Mouse (Mus musculus): ENCODE measurements around the gene Frmd4a. TPM values are rescaled to one million over a fixed set of nuclear protein-coding genes. Genes with fewer than 3 reads are reported as not detected.
A peak's percentile ranks its signal among the peaks of the same experiment; 100 is the strongest.
"Not testable (repeated sequence)": the region's sequence is repeated elsewhere in the genome, so short reads cannot be mapped to it uniquely, and the experiment has no call there.

Frmd4a gene
- total RNA-seq, 2 experiments from 2014 or later, result 51.3 to 52.7 TPM

DNA sequence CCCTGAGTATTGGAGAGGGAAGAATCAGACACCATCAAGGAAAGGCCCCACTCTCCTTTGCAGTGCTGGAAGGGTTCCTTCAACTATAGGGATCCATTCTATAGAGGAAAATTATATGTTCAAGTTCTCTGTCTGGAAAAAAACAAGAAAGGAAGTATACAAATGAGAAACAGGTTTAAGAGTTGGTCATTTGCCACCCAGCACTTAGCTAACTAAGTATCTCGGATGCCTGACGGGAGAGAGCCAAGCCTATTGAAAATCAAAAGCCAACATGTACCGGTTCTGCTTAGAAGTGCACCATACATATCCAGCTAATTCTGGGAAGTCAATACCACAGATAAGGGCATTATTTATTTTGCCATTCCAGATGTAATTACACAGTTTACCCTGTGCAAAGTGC, 274.2 kb downstream of the Frmd4a start:
- no peak for DNase-seq

DNA sequence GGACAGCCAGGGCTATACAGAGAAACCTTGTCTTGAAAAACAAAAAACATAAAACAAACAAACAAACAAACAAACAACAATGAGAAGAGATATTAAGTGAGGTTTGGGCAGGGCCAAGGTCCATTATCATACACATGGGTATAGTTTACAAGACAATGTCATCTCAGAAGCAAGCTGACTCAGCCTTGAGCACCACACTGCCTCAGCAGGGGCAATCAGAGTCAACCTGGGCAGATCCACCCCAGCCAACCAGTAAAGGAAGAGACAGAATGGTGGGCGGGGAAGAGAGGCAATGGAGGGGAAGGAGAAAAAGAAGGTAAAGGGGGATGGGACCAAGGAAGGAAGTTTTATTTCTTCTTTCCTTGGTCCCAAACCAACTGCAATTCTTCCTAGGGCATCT, 276.2 kb downstream of the Frmd4a start:
- no peak for DNase-seq

DNA sequence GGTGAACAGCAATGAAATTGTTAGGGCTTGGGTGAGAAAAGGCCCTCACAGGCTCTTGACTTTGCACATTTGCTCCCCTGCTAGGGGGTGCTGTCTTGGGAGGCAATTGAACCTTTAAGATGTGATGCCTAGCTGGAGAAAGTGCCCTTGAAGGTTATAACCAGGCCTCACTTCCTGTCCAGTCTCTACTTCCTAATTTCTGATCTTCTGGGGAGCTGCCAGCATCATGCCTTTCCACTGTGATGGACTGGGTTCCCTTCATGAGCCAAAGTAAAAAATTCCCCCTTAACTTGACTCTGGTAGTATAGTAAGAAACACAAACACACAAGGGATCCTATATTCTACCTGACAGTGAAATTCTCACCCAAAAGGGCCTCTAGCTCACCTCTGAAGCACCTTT, 278.1 kb downstream of the Frmd4a start:
- no peak for DNase-seq

DNA sequence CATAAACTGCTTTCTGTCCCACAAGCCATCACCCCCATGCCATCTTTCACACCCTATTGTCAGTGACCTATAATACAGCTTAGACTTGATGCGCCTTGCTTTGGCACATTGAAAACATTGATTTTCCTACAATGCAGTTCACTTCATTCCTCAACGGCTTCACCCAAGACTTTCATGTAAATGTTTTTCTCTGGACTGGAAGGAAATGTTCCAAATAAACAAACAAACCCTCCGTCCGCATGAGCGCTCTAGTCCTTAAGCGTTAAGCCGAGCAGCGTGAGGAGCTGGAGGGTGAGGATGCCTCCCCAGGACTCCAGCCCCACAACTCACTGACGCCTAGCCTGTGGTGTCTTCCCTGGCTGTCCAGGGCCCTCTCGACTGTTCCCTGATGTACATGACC, 279.4 kb downstream of the Frmd4a start:
- no peak for DNase-seq

DNA sequence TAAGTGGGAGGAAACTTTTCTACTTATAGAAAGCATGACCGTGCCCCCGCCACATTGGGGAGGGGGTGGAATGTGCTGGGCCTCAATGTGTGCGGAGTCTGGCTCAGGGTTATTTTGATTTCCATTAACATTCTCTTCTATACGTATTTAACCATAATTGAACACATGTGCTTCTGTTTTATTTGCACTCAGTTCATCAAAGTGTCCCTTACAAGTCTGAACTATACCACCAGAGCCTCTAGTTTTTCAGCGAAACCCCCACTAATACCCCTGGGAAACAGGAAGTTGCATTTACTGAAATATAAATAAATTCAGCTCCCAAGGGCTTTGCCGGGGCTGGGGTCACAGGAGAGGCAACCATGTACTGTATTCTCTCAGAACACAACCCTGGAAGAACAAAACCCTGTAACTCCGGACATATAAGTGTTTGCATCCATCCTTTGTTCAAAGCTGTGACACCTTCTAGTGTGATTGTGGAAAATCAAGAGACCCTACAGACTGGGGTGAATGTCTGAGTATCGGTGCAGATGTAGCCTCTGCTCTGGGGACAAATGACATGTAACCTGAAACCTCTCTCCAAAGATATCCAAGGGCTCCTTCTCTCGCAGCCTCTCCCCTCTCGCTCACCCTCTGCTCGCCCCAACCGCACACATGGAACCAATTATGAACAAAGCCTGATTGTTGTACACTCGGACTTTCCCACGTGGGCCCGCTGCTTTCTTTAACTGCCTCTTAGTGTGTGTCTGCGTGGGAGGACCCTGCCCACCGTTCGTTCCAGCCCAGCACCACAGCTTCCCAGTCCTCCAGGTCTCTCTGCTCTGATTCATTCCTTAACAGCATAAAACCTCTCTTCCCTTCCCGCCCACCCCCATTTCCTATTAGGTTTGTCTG, 281.1 kb downstream of the Frmd4a start:
- peak; percentile 67 for DNase-seq

DNA sequence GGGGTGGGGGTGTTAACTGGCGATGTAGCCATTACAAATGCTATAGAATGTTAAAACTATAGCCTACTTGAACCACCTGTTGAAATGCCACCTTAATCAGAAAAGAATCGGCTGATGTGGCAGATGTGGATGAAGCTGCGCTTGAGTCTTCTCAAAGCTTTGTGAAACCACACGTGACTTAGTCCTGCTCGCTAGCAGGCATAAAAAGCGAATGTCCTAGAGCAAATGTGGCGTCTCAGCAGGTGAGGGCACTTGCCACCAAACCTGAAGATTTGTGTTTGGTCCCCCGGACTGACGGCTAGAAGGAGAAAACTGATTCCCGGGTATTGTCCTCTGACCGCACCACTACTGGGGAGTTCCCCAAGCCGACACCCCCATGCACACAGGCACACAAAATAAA, 282.1 kb downstream of the Frmd4a start:
- DNase-seq, result no peak

DNA sequence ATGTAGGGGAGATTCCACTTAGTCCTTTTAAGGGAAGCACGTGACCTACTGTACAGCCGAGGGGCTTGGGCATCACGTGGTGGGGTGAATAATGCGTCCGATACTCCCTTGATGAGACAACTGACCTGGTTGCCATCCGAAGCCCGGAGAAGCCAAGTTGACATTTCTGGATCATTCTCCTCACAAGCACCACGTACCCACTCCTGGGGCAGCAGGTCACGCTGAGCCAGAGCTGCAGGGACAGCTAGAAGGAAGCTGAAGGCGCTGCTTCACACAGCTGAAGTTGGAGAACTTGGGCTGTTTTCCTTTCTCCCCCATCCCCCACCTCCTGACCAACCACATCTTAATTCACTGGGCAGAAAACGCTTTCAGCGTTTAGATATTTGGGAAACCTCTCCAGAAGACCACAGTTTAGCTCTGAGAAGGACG, 282.9 kb downstream of the Frmd4a start:
- peak; percentile 45 for DNase-seq

DNA sequence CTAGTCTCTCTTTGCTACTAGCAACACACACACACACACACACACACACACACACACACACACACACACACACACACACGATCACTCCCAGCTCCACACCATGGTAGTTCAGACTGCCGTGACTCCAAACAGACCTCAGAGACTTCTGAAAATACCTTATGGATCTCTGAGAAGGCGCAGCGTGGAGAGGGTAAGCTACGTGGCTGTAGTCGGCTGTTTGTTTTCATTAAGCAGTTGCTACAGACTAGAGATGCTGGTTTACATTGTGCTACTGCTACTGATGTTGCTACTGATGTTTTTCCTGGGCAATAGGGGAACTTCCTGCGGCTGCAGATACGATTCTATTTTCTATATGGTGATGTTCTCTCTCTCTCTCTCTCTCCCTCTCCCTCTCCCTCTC, 283.3 kb downstream of the Frmd4a start:
- no peak for DNase-seq

DNA sequence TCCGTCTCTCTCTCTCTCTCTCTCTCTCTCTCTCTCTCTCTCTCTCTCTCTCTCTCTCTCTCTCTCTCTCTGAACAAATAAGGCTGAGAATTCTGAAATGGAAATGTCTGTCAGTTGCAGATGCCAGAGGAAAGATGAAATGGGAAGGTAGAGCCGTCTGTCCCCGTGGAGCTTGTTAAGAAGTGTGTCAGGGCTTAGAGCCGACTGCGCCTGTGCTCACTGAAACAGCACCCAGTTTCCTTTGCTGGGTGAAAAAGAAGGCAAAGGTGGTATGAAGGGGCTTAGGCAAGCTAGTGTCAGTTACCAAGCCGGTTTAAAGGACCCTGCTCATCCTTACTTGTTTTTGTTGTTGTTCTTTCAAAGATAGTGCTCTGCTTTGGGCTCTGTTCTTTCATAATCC, 283.7 kb downstream of the Frmd4a start:
- no peak for DNase-seq

DNA sequence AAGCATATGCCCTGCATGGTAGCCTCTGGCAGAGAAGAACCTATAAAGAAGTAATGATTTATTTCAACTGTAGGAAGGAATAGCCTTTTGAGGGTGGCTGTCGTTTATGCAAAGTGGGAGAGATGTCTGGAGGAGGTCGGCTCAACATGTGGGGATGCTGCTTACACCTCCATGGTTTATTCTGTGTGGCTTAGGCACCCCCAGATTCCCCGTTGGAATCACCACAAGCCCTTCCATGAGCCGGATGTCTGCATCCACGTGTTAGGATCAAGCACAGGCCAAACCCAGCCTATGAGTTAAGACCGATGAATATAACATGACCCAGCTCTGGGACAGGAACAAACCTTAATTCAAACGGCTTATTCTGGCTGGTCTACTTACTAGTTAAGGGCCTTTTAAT, 284.2 kb downstream of the Frmd4a start:
- DNase-seq, result no peak

DNA sequence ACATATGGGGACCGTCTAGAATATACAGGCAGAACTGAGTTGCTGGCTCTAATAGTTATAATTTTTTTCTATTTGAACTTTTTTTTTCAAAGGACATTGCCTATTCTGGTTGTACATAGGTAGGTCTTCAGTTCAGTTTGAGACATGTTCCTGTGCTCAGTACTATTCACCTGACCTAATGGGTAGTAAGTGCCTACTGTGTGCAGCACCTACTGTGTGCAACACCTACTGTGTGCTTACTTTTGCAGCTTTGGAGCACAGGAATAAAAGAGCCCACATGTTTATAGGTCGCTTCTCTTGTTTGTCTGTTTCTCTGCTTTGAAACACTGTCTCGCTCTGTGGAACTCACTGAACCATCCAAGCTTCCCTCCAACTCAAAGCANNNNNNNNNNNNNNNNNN, 284.6 kb downstream of the Frmd4a start:
- no peak for DNase-seq

DNA sequence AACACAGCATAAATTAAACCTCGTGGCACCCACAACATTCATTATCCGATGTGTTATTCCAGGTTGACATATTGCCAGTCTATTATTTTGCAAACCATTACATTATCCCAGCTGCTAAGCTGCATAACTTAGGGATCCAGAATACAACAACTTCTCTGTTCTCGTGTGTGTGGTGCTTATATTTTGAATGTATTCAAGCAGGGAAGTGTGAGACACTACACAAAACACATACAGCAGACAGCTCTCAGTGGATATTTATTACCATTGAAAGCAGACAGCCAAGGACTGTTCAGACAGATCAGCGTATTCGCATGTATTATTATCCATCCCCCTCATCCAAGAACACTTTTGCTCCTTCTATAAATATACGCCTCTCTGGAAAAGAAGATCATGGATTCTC, 289.6 kb downstream of the Frmd4a start:
- DNase-seq, result no peak

DNA sequence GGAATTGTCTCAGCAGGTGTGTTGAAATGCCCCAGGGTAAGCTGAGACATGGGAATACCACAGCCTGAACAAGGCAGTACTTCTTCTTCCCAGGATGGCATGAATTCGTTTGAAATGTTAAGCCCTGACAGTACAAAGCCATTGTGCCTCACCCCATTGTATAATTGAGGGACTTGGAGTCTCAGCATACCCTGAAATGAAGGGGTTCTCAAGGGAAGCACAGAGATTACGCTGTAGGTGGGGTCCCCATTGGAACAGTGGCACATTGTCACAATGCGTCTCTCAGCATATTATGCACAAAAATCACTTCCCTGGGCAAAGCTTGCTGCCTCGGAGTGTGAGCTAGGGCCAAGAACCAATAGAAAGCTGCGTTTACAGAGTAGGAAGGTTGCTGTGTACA, 297.0 kb downstream of the Frmd4a start:
- no peak for DNase-seq

DNA sequence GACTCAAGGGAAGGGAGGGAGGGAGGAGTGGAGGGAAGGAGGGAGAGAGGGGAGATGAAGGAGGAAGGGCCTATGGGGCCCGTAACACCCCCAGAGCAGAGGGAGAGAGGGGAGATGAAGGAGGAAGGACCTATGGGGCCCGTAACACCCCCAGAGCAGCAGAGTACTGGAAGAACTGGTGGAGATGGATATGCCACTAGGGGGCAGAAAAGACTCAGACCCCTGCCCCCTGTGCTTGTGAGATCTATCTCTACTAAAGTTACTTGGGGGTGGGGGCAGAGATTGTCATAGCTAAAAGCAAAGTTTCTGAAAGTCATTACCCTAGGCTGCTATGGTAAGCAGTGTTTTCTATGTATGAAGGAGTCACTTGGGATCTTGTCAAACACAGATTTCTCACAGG, 299.1 kb downstream of the Frmd4a start:
- peak; percentile 40 for DNase-seq

DNA sequence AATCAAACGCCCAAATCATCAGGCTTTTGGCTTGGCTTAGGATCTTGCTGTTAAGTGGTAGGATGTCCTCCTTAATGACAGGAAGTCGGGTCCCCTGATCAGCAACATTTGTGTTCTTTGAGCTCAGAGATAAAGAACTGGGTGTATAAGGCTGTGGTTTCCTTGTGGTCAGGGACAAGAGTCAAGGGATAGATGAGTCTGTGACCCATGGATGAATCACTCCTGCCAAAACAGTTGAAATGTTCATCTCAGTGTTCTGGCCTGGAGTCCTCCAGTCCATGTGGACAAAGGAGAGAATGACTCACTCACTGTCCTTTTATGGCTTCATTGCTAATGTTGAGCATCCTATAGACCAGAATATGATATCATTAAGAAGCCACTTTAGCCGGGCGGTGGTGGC, 300.6 kb downstream of the Frmd4a start:
- no peak for DNase-seq

DNA sequence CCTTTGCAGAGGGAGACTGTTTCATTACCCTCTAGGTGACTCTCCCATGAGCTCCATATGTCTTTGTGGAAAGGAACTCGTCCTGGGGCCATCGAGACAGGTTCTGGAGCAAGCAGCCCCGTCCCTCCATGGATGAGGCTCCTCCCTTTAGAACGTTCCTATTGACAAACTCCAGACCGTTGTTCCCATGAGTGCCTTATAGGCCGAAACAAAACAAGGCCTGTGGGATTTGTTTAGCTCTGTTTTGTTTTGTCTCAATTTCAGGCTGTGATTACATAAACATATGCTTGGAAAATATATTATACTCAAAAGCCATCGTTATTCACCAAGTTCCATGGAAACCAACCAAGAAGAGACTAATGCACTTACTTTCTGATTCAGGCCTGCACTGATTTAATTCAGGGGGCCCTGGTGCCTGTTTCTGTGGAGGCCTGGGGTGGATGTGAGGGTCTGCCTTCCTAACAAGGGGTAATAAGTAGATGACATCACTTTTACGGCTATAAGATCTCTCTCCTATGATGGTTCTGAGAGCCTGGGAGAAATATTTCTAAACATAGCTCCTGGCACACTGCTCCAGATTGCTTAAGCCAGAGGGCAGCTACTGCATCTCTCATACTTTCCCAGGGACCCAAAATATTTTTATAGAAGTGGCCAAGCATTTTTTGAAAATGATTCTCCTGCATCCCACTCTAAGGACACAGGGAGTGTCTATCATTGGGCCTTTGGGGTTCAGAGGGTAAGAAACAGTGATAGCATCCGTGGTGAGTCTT, 308.9 kb downstream of the Frmd4a start:
- DNase-seq, result no peak

DNA sequence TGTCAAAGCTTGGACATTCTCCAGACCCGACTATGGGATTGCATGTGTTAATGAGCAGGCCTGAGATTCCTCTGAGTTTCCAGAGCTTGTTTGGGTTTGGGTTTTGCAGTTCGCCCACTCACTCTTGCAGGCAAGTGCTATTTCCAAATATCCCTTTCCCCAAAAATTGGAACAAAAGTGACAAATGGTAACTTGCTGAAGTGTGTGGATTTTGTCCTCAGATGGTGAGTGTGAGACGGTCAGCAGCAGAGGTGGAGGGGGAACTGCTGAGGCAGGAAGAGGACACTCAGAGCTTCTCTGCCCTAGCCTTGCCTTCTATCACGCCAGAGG, 309.5 kb downstream of the Frmd4a start:
- DNase-seq, result no peak

DNA sequence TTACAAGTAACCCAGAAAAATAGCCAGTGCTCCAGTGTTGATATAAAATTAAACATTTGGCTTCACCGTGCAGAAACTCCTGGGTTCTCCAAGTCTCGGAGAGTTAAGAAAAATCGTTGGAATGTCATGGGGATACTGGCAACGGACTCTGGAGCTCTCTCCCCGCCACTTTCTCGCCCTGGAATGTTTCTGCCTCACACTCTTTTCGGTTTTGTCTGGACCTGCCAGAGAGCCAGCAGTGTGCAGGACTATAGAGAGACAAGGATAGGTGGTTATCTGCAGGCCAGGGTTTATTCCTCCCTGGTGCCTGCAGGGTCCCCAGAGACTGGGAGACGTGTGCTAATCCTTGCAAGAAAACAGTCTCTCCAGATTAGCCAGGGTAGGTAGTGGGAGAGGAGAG, 314.9 kb downstream of the Frmd4a start:
- DNase-seq, result no peak

DNA sequence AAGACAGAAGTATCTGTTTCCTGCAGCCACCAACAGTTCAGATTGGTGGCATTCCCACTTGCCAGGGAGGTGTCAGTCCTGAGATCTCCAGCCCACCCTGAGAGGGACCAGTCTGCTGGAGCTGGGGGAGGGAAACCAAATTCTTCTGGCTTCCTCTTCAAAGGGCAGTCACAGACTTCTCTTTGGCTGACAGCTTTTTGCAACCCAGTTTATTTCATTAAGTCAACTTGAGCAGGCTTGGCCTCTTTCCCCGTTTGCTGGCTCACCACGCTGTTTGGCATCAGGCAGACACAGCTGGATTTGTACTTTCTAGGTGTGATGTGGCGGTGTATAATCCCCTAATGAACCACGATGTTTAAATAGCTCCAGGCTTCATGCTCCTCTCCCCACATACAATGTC, 316.7 kb downstream of the Frmd4a start:
- DNase-seq, result peak; percentile 67

DNA sequence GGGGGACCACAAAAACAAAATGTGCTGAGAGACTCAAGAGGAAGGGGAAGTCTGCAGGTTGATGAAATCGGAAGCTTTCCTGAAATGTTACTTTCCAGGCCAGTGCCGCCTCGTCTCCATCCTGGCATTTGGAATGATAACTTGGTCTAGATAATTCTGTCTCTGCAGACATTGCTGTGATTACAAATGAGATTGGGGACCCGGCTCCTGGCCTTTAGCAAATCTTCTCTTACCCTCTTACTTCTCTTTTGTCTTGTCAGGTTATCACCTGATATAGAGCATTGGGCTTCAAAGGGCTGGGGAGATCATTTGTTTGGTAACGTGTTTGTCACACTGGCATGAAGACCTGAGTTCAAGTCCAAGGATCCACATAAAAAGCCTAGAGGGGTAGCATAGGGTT, 317.4 kb downstream of the Frmd4a start:
- no peak for DNase-seq

DNA sequence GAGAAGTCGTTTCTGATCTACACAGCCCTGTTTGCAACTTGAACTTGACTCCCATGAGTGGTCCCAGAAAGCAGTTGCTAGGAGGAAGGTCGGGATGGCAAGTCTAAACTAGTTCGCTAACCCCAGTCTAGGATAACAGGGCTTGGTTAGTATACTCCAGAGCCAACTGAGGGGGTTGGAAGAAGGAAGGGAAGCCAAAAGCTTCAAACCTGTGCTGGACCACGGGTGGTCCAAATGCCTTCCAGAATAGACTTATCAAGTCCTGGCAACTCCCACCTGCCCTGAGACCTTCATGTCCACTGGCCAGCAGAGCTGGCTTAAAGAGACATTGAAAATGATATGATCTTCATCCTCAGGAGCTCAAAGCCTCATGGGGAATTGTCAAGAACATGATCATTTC, 318.4 kb downstream of the Frmd4a start:
- DNase-seq, result no peak

DNA sequence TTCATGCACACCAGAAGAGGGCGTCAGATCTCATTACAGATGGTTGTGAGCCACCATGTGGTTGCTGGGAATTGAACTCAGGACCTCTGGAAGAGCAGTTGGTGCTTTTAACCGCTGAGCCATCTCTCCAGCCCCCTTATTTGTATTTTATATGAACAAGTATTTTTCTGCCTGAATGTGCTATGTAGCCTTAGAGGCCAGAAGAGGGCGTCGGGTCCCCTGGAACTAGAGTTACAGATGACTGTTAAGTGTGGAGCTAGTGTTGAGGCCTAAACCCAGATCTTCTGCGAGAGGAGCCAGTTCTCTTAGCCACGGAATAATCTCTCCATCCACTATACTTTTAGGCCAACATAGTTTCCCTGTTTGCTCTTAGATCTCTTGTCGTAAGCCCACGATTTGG, 320.8 kb downstream of the Frmd4a start:
- DNase-seq, result not testable (repeated sequence)

DNA sequence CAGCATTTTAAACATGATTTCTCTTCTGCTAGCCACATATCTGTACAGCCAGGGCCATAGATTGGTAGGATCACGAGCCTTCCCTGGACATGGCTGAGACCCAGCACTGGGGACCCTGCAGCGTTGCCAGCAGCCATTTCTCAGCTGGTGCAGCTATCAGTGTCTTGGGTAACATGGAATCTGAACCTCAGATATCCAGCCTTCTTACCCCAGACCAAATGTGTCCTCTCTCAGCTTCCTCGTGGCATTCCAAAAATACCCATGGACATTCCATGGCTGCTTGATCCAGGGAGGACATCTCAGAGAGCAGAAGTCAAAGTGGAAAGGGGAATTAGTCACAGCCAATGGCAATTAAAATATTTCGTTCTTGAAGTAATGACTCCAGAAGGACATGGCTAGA, 321.6 kb downstream of the Frmd4a start:
- DNase-seq, result no peak

All from heart, postnatal 4 days (tissue).